Mouse (Mus musculus): ENCODE data around the gene Usp18. TPM values are rescaled to one million over a fixed set of nuclear protein-coding genes. Genes with fewer than 3 reads are reported as not detected.

The Usp18 gene
- polyA plus RNA-seq, 1 experiment from 2014 or later: 1.7 TPM

GRCm38 (mm10) chr6:121243161-121243560 is 2.5 kb upstream of the Usp18 start:
- 27% methylated on average over 10 of the region's 10 CpGs for WGBS

GRCm38 (mm10) chr6:121246037-121246361 is 293 bp downstream of the Usp18 start:
- Histone ChIP-seq H3K36me3 (ENCODE audit: control insufficient read depth, insufficient read depth, low read length) (no peaks in the 10 kb centered on the region), H3K27ac (replicated peaks in 1 of 2; ENCODE audit: control insufficient read depth in 1 of 2, insufficient read depth in 1 of 2, low read depth in 2 of 2, low read length in 2 of 2) (no peak overlapping the region), H3K4me2 (ENCODE audit: low read length) (peak overlapping the region; percentile 62), H3K4me3 (ENCODE audit: control insufficient read depth in 1 of 2, insufficient read depth in 1 of 2, low read depth in 1 of 2, low read length in 2 of 2) (peak overlapping the region; percentile 55 to 70), H3K9ac (ENCODE audit: low read length) (peak overlapping the region; percentile 65), H3K9me3 (ENCODE audit: control insufficient read depth, low read length) (no peaks in the 10 kb centered on the region), H3K4me1 (ENCODE audit: control insufficient read depth in 2 of 2, insufficient read depth in 2 of 2, low read length in 2 of 2) (no peaks in the 10 kb centered on the region), H3K27me3 (ENCODE audit: control insufficient read depth, insufficient read depth, low read length) (peaks cover 6% of the 10 kb centered on the region; the same call in 1 of the 2 replicates)
- 14% methylated on average over 4 of the region's 4 CpGs for WGBS
- ATAC-seq (ENCODE audit: insufficient number of reproducible peaks, insufficient read depth, low FRiP score, low read depth): no peak

More at GRCm38 (mm10) chr6:121243161-121243560, 2.5 kb upstream of the Usp18 start:
- Histone ChIP-seq H3K27me3 (ENCODE audit: control insufficient read depth, insufficient read depth, low read length) (peaks cover 6% of the 10 kb centered on the region; the same call in 1 of the 2 replicates), H3K9ac (ENCODE audit: low read length) (no peak overlapping the region), H3K4me2 (ENCODE audit: low read length) (no peak overlapping the region), H3K9me3 (ENCODE audit: control insufficient read depth, low read length) (no peaks in the 10 kb centered on the region), H3K4me1 (ENCODE audit: control insufficient read depth in 2 of 2, insufficient read depth in 2 of 2, low read length in 2 of 2) (no peaks in the 10 kb centered on the region), H3K36me3 (ENCODE audit: control insufficient read depth, insufficient read depth, low read length) (no peaks in the 10 kb centered on the region), H3K4me3 (ENCODE audit: control insufficient read depth in 1 of 2, insufficient read depth in 1 of 2, low read depth in 1 of 2, low read length in 2 of 2) (no peak overlapping the region), H3K27ac (replicated peaks in 1 of 2; ENCODE audit: control insufficient read depth in 1 of 2, insufficient read depth in 1 of 2, low read depth in 2 of 2, low read length in 2 of 2) (no peak overlapping the region)
- no peak for ATAC-seq (ENCODE audit: insufficient number of reproducible peaks, insufficient read depth, low FRiP score, low read depth)

- Histone ChIP-seq H3K9me3 (ENCODE audit: control insufficient read depth, low read length) (no peaks in the 10 kb centered on the region), H3K4me2 (ENCODE audit: low read length) (no peak overlapping the region), H3K4me3 (ENCODE audit: control insufficient read depth in 1 of 2, insufficient read depth in 1 of 2, low read depth in 1 of 2, low read length in 2 of 2) (no peak overlapping the region), H3K36me3 (ENCODE audit: control insufficient read depth, insufficient read depth, low read length) (no peaks in the 10 kb centered on the region), H3K9ac (ENCODE audit: low read length) (no peak overlapping the region), H3K27me3 (ENCODE audit: control insufficient read depth, insufficient read depth, low read length) (no peaks in the 10 kb centered on the region), H3K4me1 (ENCODE audit: control insufficient read depth in 2 of 2, insufficient read depth in 2 of 2, low read length in 2 of 2) (0 out of 4 replicates have a peak, but pooled peaks cover 0 to 2% of the 10 kb centered on the region in 2 experiments), H3K27ac (replicated peaks in 1 of 2; ENCODE audit: control insufficient read depth in 1 of 2, insufficient read depth in 1 of 2, low read depth in 2 of 2, low read length in 2 of 2) (no peak overlapping the region)
- WGBS: 88% methylated on average over 1 of the region's 1 CpGs
- ATAC-seq (ENCODE audit: insufficient number of reproducible peaks, insufficient read depth, low FRiP score, low read depth): no peak
Observed at GRCm38 (mm10) chr6:121250406-121250805, 4.7 kb downstream of the Usp18 start.

- no peaks in the 10 kb centered on the region for H3K27me3 ChIP-seq (ENCODE audit: control insufficient read depth, insufficient read depth, low read length)
- ATAC-seq (ENCODE audit: insufficient number of reproducible peaks, insufficient read depth, low FRiP score, low read depth): no peak
- no peak overlapping the region for H3K27ac ChIP-seq (replicated peaks in 1 of 2; ENCODE audit: control insufficient read depth in 1 of 2, insufficient read depth in 1 of 2, low read depth in 2 of 2, low read length in 2 of 2)
- no peaks in the 10 kb centered on the region for H3K9me3 ChIP-seq (ENCODE audit: control insufficient read depth, low read length)
- H3K4me2 ChIP-seq (ENCODE audit: low read length): no peak overlapping the region
- H3K4me3 ChIP-seq (ENCODE audit: control insufficient read depth in 1 of 2, insufficient read depth in 1 of 2, low read depth in 1 of 2, low read length in 2 of 2): no peak overlapping the region
- H3K9ac ChIP-seq (ENCODE audit: low read length): no peak overlapping the region
- 0 out of 4 replicates have a peak, but pooled peaks cover 0 to 2% of the 10 kb centered on the region in 2 experiments for H3K4me1 ChIP-seq (ENCODE audit: control insufficient read depth in 2 of 2, insufficient read depth in 2 of 2, low read length in 2 of 2)
- WGBS: 51% methylated on average over 5 of the region's 5 CpGs
- H3K36me3 ChIP-seq (ENCODE audit: control insufficient read depth, insufficient read depth, low read length): no peaks in the 10 kb centered on the region
Observed at GRCm38 (mm10) chr6:121251256-121251655, 5.5 kb downstream of the Usp18 start.

- ATAC-seq (ENCODE audit: insufficient number of reproducible peaks, insufficient read depth, low FRiP score, low read depth): no peak
- H3K36me3 ChIP-seq (ENCODE audit: control insufficient read depth, insufficient read depth, low read length): no peaks in the 10 kb centered on the region
- no peak overlapping the region for H3K4me2 ChIP-seq (ENCODE audit: low read length)
- no peak overlapping the region for H3K4me3 ChIP-seq (ENCODE audit: control insufficient read depth in 1 of 2, insufficient read depth in 1 of 2, low read depth in 1 of 2, low read length in 2 of 2)
- no peak overlapping the region for H3K27ac ChIP-seq (replicated peaks in 1 of 2; ENCODE audit: control insufficient read depth in 1 of 2, insufficient read depth in 1 of 2, low read depth in 2 of 2, low read length in 2 of 2)
- no peaks in the 10 kb centered on the region for H3K27me3 ChIP-seq (ENCODE audit: control insufficient read depth, insufficient read depth, low read length)
- H3K9me3 ChIP-seq (ENCODE audit: control insufficient read depth, low read length): peaks cover 5% of the 10 kb centered on the region; the same call in 1 of the 2 replicates
- 24% methylated on average over 9 of the region's 9 CpGs for WGBS
- H3K9ac ChIP-seq (ENCODE audit: low read length): no peak overlapping the region
- no peaks in the 10 kb centered on the region for H3K4me1 ChIP-seq (ENCODE audit: control insufficient read depth in 2 of 2, insufficient read depth in 2 of 2, low read length in 2 of 2)
Observed at GRCm38 (mm10) chr6:121260548-121260947, 14.8 kb downstream of the Usp18 start.

GRCm38 (mm10) chr6:121261233-121261632 is 15.5 kb downstream of the Usp18 start:
- ATAC-seq (ENCODE audit: insufficient number of reproducible peaks, insufficient read depth, low FRiP score, low read depth): no peak
- WGBS: 62% methylated on average over 8 of the region's 8 CpGs
- Histone ChIP-seq H3K9ac (ENCODE audit: low read length) (no peak overlapping the region), H3K4me3 (ENCODE audit: control insufficient read depth in 1 of 2, insufficient read depth in 1 of 2, low read depth in 1 of 2, low read length in 2 of 2) (no peak overlapping the region), H3K36me3 (ENCODE audit: control insufficient read depth, insufficient read depth, low read length) (no peaks in the 10 kb centered on the region), H3K27me3 (ENCODE audit: control insufficient read depth, insufficient read depth, low read length) (no peaks in the 10 kb centered on the region), H3K4me2 (ENCODE audit: low read length) (no peak overlapping the region), H3K4me1 (ENCODE audit: control insufficient read depth in 2 of 2, insufficient read depth in 2 of 2, low read length in 2 of 2) (no peaks in the 10 kb centered on the region), H3K27ac (replicated peaks in 1 of 2; ENCODE audit: control insufficient read depth in 1 of 2, insufficient read depth in 1 of 2, low read depth in 2 of 2, low read length in 2 of 2) (no peak overlapping the region), H3K9me3 (ENCODE audit: control insufficient read depth, low read length) (peaks cover 5% of the 10 kb centered on the region; the same call in 1 of the 2 replicates)

GRCm38 (mm10) chr6:121262004-121262403 is 16.3 kb downstream of the Usp18 start:
- Histone ChIP-seq H3K4me1 (ENCODE audit: control insufficient read depth in 2 of 2, insufficient read depth in 2 of 2, low read length in 2 of 2) (no peaks in the 10 kb centered on the region), H3K4me3 (ENCODE audit: control insufficient read depth in 1 of 2, insufficient read depth in 1 of 2, low read depth in 1 of 2, low read length in 2 of 2) (no peak overlapping the region), H3K27ac (replicated peaks in 1 of 2; ENCODE audit: control insufficient read depth in 1 of 2, insufficient read depth in 1 of 2, low read depth in 2 of 2, low read length in 2 of 2) (no peak overlapping the region), H3K4me2 (ENCODE audit: low read length) (no peak overlapping the region), H3K27me3 (ENCODE audit: control insufficient read depth, insufficient read depth, low read length) (no peaks in the 10 kb centered on the region), H3K9ac (ENCODE audit: low read length) (no peak overlapping the region), H3K36me3 (ENCODE audit: control insufficient read depth, insufficient read depth, low read length) (no peaks in the 10 kb centered on the region), H3K9me3 (ENCODE audit: control insufficient read depth, low read length) (peaks cover 5% of the 10 kb centered on the region; the same call in 1 of the 2 replicates)
- 87% methylated on average over 10 of the region's 10 CpGs for WGBS
- no peak for ATAC-seq (ENCODE audit: insufficient number of reproducible peaks, insufficient read depth, low FRiP score, low read depth)

GRCm38 (mm10) chr6:121262496-121262895 is 16.8 kb downstream of the Usp18 start:
- no peaks in the 10 kb centered on the region for H3K36me3 ChIP-seq (ENCODE audit: control insufficient read depth, insufficient read depth, low read length)
- H3K9me3 ChIP-seq (ENCODE audit: control insufficient read depth, low read length): peaks cover 3% of the 10 kb centered on the region; the same call in 1 of the 2 replicates
- H3K27ac ChIP-seq (replicated peaks in 1 of 2; ENCODE audit: control insufficient read depth in 1 of 2, insufficient read depth in 1 of 2, low read depth in 2 of 2, low read length in 2 of 2): no peak overlapping the region
- H3K4me2 ChIP-seq (ENCODE audit: low read length): no peak overlapping the region
- H3K27me3 ChIP-seq (ENCODE audit: control insufficient read depth, insufficient read depth, low read length): no peaks in the 10 kb centered on the region
- no peak overlapping the region for H3K9ac ChIP-seq (ENCODE audit: low read length)
- 85% methylated on average over 11 of the region's 11 CpGs for WGBS
- H3K4me1 ChIP-seq (ENCODE audit: control insufficient read depth in 2 of 2, insufficient read depth in 2 of 2, low read length in 2 of 2): no peaks in the 10 kb centered on the region
- no peak for ATAC-seq (ENCODE audit: insufficient number of reproducible peaks, insufficient read depth, low FRiP score, low read depth)
- no peak overlapping the region for H3K4me3 ChIP-seq (ENCODE audit: control insufficient read depth in 1 of 2, insufficient read depth in 1 of 2, low read depth in 1 of 2, low read length in 2 of 2)

Measured in heart, embryonic 14.5 days (tissue).